In genomic region chr6:32204253-32204652, GRCm38 (mm10) we compare ENCODE assay signal across 21 mouse cellular contexts.
DNase-seq lines count a peak whose midpoint lies in the region; ATAC-seq and TF ChIP-seq lines count a peak whose summit lies in the region.
"Had no signal": no experiment of that assay in that cellular context is flagged by ENCODE, and none has a peak within 500 bp of the region (broad histone marks: within the 10 kb centered on the region; RNA-seq: fewer than 3 reads in every experiment).

No protein-coding gene starts in this region.

- peaks cover 40% of the 10 kb centered on the region; the same call in 1 of the 2 replicates for H3K36me3 ChIP-seq in heart, embryonic 10.5 days
- peaks cover 6% of the 10 kb centered on the region; the same call in 1 of the 2 replicates for H3K36me3 ChIP-seq in midbrain, embryonic 14.5 days (ENCODE audit: control insufficient read depth, insufficient read depth, low read length)
- peaks cover 9% of the 10 kb centered on the region; the same call in 1 of the 2 replicates for H3K36me3 ChIP-seq in midbrain, postnatal 0 days (ENCODE audit: insufficient read depth, low read length)
- H3K36me3 ChIP-seq: forebrain, embryonic 10.5 days; G1E; hindbrain, embryonic 10.5 days had no signal

- peak; percentile 41 to 55 for DNase-seq in heart, adult 18-20 months
- DNase-seq in heart, postnatal 25 days (ENCODE audit: low spot score) = no peak
- DNase-seq in heart, postnatal 10 days = peak; percentile 33 to 49
- DNase-seq in heart, embryonic 10.5 days (ENCODE audit: low spot score) = no peak
- DNase-seq in midbrain, embryonic 14.5 days = no peak
- no peak for DNase-seq in midbrain, postnatal 0 days (ENCODE audit: low spot score)
- peak; percentile 20 for DNase-seq in heart, postnatal 4 days
- DNase-seq: adrenal gland, postnatal 36 days; B cell, adult 2 months; cerebellum, adult 18-20 months; cerebellum, adult 9-10 months; cerebellum, postnatal 14 days; gastrocnemius, postnatal 10 days; gastrocnemius, postnatal 36 days had no signal

- WGBS in heart, embryonic 10.5 days = 85% methylated on average over 4 of the region's 4 CpGs
- 83% methylated on average over 4 of the region's 4 CpGs for WGBS in midbrain, embryonic 14.5 days
- 80% methylated on average over 4 of the region's 4 CpGs for WGBS in midbrain, postnatal 0 days

- TF ChIP-seq CTCF in midbrain, postnatal 0 days (IDR thresholded peaks at IDR 0.05) = no peak

- no peak overlapping the region for H3K27ac ChIP-seq in heart, embryonic 10.5 days
- H3K27ac ChIP-seq in midbrain, embryonic 14.5 days (replicated peaks; ENCODE audit: low read depth, low read length) = peak overlapping the region; percentile 70
- no peak overlapping the region for H3K27ac ChIP-seq in midbrain, postnatal 0 days (ENCODE audit: low read depth, low read length)
- H3K27ac ChIP-seq: forebrain, embryonic 10.5 days; forebrain, embryonic 13.5 days; hindbrain, embryonic 10.5 days had no signal

- H3K27me3 ChIP-seq in heart, embryonic 10.5 days (ENCODE audit: insufficient read depth, poor library complexity, severe bottlenecking) = no peaks in the 10 kb centered on the region
- H3K27me3 ChIP-seq in midbrain, embryonic 14.5 days (ENCODE audit: control insufficient read depth, insufficient read depth, low read length) = no peaks in the 10 kb centered on the region
- H3K27me3 ChIP-seq in midbrain, postnatal 0 days (ENCODE audit: insufficient read depth, low read length) = no peaks in the 10 kb centered on the region
- H3K27me3 ChIP-seq: forebrain, embryonic 13.5 days; Patski had no signal

- no peak overlapping the region for H3K4me2 ChIP-seq in midbrain, embryonic 14.5 days (ENCODE audit: low read length)
- H3K4me2 ChIP-seq in midbrain, postnatal 0 days (ENCODE audit: low read depth, low read length, poor library complexity, severe bottlenecking) = no peak overlapping the region
- H3K4me2 ChIP-seq: forebrain, embryonic 13.5 days; hindbrain, embryonic 14.5 days had no signal

- no peaks in the 10 kb centered on the region for H3K9me3 ChIP-seq in heart, embryonic 10.5 days
- H3K9me3 ChIP-seq in midbrain, embryonic 14.5 days (ENCODE audit: control insufficient read depth, low read length) = no peaks in the 10 kb centered on the region
- H3K9me3 ChIP-seq in midbrain, postnatal 0 days (ENCODE audit: low read length) = no peaks in the 10 kb centered on the region
- H3K9me3 ChIP-seq: forebrain, embryonic 10.5 days; forebrain, embryonic 13.5 days; G1E; hindbrain, embryonic 10.5 days had no signal

- H3K9ac ChIP-seq in midbrain, embryonic 14.5 days (replicated peaks; ENCODE audit: low read length) = no peak overlapping the region
- no peak overlapping the region for H3K9ac ChIP-seq in midbrain, postnatal 0 days (replicated peaks; ENCODE audit: low read length, poor library complexity, severe bottlenecking)
- H3K9ac ChIP-seq: forebrain, embryonic 13.5 days; hindbrain, embryonic 14.5 days had no signal

- H3K4me1 ChIP-seq in heart, embryonic 10.5 days = no peaks in the 10 kb centered on the region
- H3K4me1 ChIP-seq in midbrain, embryonic 14.5 days (ENCODE audit: control insufficient read depth, insufficient read depth, low read length) = peaks cover 15% of the 10 kb centered on the region
- 0 out of 2 replicates have a peak, but pooled peaks cover 2% of the 10 kb centered on the region for H3K4me1 ChIP-seq in midbrain, postnatal 0 days (ENCODE audit: insufficient read depth, low read length)
- H3K4me1 ChIP-seq: forebrain, embryonic 10.5 days; hindbrain, embryonic 10.5 days had no signal

- intact Hi-C loops in heart, postnatal 25 days (cut with DNase I) = no loop called here
- intact Hi-C loops in heart, postnatal 10 days (cut with DNase I) = no loop called here

- H3K4me3 ChIP-seq in heart, embryonic 10.5 days = no peak overlapping the region
- no peak overlapping the region for H3K4me3 ChIP-seq in midbrain, embryonic 14.5 days (replicated peaks; ENCODE audit: low read depth, low read length)
- no peak overlapping the region for H3K4me3 ChIP-seq in midbrain, postnatal 0 days (ENCODE audit: low read depth, low read length)
- H3K4me3 ChIP-seq: forebrain, embryonic 10.5 days; forebrain, embryonic 13.5 days; hindbrain, embryonic 10.5 days had no signal

- ATAC-seq in midbrain, embryonic 14.5 days (ENCODE audit: low FRiP score, low TSS enrichment) = no peak
- ATAC-seq in midbrain, postnatal 0 days (ENCODE audit: low FRiP score) = no peak
- ATAC-seq: forebrain, embryonic 13.5 days; intestine, postnatal 0 days; Patski had no signal

Comparison
In these comparisons a context has a peak if more than half of its experiments do, and no peak if none do; other contexts are left out.
1. DNase-seq: peak in heart, adult 18-20 months (2 of 2), heart, postnatal 10 days (2 of 2) and heart, postnatal 4 days (single experiment); none in heart, postnatal 25 days (single experiment), heart, embryonic 10.5 days (single experiment), midbrain, embryonic 14.5 days (single experiment) and midbrain, postnatal 0 days (single experiment).